Mouse (Mus musculus): ENCODE measurements around the gene Clps. TPM values are rescaled to one million over a fixed set of nuclear protein-coding genes. Genes with fewer than 3 reads are reported as not detected.

The Clps gene
- 8,275 and 8,966 TPM in 2 replicates for polyA plus RNA-seq (2012; rRNA removed)

GRCm38 (mm10) chr17:28560598-28560997 is at the start of gene Clps:
Gene Clps (minus strand): TSS chr17:28560766.
- no peak for TF ChIP-seq CTCF (IDR thresholded peaks at IDR 0.05; ENCODE audit: extremely low read depth, insufficient read depth, insufficient read length, insufficient replicate concordance)
- no peak for TF ChIP-seq POLR2A (IDR thresholded peaks at IDR 0.05; ENCODE audit: low read depth, low read length)
- H3K27ac ChIP-seq (ENCODE audit: insufficient read depth, low read length): no peak within 1 kb of the TSS
- H3K4me3 ChIP-seq (ENCODE audit: extremely low read depth, insufficient read depth, insufficient read length): no peak within 1 kb of the TSS
- no peaks in the 10 kb centered on the region for H3K4me1 ChIP-seq (ENCODE audit: control insufficient read depth, insufficient read depth, insufficient read length)
- no peak for DNase-seq (ENCODE audit: low read depth in 1 of 2, low spot score in 2 of 2)
- WGBS: 94% methylated on average over 4 of the region's 4 CpGs
- no peaks in the 10 kb centered on the region for H3K27me3 ChIP-seq (ENCODE audit: control insufficient read depth, insufficient read depth, low read length)
- H3K36me3 ChIP-seq (ENCODE audit: control insufficient read depth, insufficient read depth, low read length): no peaks in the 10 kb centered on the region

DNA sequence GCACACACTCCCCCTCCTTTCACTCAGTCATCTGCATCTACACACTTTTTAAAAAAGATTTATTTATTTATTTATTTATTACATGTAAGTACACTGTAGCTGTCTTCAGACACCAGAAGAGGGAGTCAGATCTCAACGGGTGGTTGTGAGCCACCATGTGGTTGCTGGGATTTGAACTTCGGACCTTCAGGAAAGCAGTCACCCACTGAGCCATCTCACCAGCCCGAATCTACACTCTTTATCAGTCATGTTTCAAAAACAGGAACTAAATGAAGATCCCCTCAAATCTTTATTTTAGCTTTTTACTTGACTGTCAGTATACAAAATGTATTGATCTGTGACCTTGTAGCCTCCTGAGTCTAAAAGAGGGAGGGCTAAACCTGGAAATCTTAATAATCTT is 49.0 kb upstream of the Clps start:
- Histone ChIP-seq H3K36me3 (ENCODE audit: control insufficient read depth, insufficient read depth, low read length) (peaks cover 11% of the 10 kb centered on the region), H3K4me3 (ENCODE audit: extremely low read depth, insufficient read depth, insufficient read length) (no peak overlapping the region), H3K27ac (ENCODE audit: insufficient read depth, low read length) (no peak overlapping the region), H3K27me3 (ENCODE audit: control insufficient read depth, insufficient read depth, low read length) (no peaks in the 10 kb centered on the region), H3K4me1 (ENCODE audit: control insufficient read depth, insufficient read depth, insufficient read length) (peaks cover 5% of the 10 kb centered on the region; the same call in 1 of the 2 replicates)
- DNase-seq (ENCODE audit: low read depth in 1 of 2, low spot score in 2 of 2): no peak
- 45% methylated on average over 3 of the region's 3 CpGs for WGBS
- no peak for TF ChIP-seq CTCF (IDR thresholded peaks at IDR 0.05; ENCODE audit: extremely low read depth, insufficient read depth, insufficient read length, insufficient replicate concordance)
- TF ChIP-seq POLR2A (IDR thresholded peaks at IDR 0.05; ENCODE audit: low read depth, low read length): no peak

- Histone ChIP-seq H3K27me3 (ENCODE audit: control insufficient read depth, insufficient read depth, low read length) (no peaks in the 10 kb centered on the region), H3K36me3 (ENCODE audit: control insufficient read depth, insufficient read depth, low read length) (peaks cover 47% of the 10 kb centered on the region), H3K4me3 (ENCODE audit: extremely low read depth, insufficient read depth, insufficient read length) (no peak overlapping the region), H3K27ac (ENCODE audit: insufficient read depth, low read length) (no peak overlapping the region), H3K4me1 (ENCODE audit: control insufficient read depth, insufficient read depth, insufficient read length) (no peaks in the 10 kb centered on the region)
- TF ChIP-seq CTCF (IDR thresholded peaks at IDR 0.05; ENCODE audit: extremely low read depth, insufficient read depth, insufficient read length, insufficient replicate concordance): no peak
- TF ChIP-seq POLR2A (IDR thresholded peaks at IDR 0.05; ENCODE audit: low read depth, low read length): no peak
- 83% methylated on average over 9 of the region's 9 CpGs for WGBS
- no peak for DNase-seq (ENCODE audit: low read depth in 1 of 2, low spot score in 2 of 2)
Measured at GRCm38 (mm10) chr17:28601557-28602250, 41.1 kb upstream of the Clps start.

GRCm38 (mm10) chr17:28600780-28601179 is 40.2 kb upstream of the Clps start:
- DNase-seq (ENCODE audit: low read depth in 1 of 2, low spot score in 2 of 2): no peak
- peaks cover 44% of the 10 kb centered on the region for H3K36me3 ChIP-seq (ENCODE audit: control insufficient read depth, insufficient read depth, low read length)
- no peak overlapping the region for H3K4me3 ChIP-seq (ENCODE audit: extremely low read depth, insufficient read depth, insufficient read length)
- no peak for TF ChIP-seq POLR2A (IDR thresholded peaks at IDR 0.05; ENCODE audit: low read depth, low read length)
- no peak for TF ChIP-seq CTCF (IDR thresholded peaks at IDR 0.05; ENCODE audit: extremely low read depth, insufficient read depth, insufficient read length, insufficient replicate concordance)
- H3K27ac ChIP-seq (ENCODE audit: insufficient read depth, low read length): no peak overlapping the region
- H3K27me3 ChIP-seq (ENCODE audit: control insufficient read depth, insufficient read depth, low read length): no peaks in the 10 kb centered on the region
- WGBS: 90% methylated on average over 5 of the region's 5 CpGs
- no peaks in the 10 kb centered on the region for H3K4me1 ChIP-seq (ENCODE audit: control insufficient read depth, insufficient read depth, insufficient read length)

- no peak overlapping the region for H3K27ac ChIP-seq (ENCODE audit: insufficient read depth, low read length)
- H3K4me1 ChIP-seq (ENCODE audit: control insufficient read depth, insufficient read depth, insufficient read length): no peaks in the 10 kb centered on the region
- TF ChIP-seq CTCF (IDR thresholded peaks at IDR 0.05; ENCODE audit: extremely low read depth, insufficient read depth, insufficient read length, insufficient replicate concordance) (no peak), POLR2A (IDR thresholded peaks at IDR 0.05; ENCODE audit: low read depth, low read length) (no peak)
- WGBS: 77% methylated on average over 4 of the region's 4 CpGs
- no peak overlapping the region for H3K4me3 ChIP-seq (ENCODE audit: extremely low read depth, insufficient read depth, insufficient read length)
- H3K36me3 ChIP-seq (ENCODE audit: control insufficient read depth, insufficient read depth, low read length): peaks cover 48% of the 10 kb centered on the region
- no peak for DNase-seq (ENCODE audit: low read depth in 1 of 2, low spot score in 2 of 2)
- no peaks in the 10 kb centered on the region for H3K27me3 ChIP-seq (ENCODE audit: control insufficient read depth, insufficient read depth, low read length)
Measured at GRCm38 (mm10) chr17:28593965-28594364, 33.4 kb upstream of the Clps start.

GRCm38 (mm10) chr17:28592998-28593397 is 32.4 kb upstream of the Clps start:
- no peak overlapping the region for H3K27ac ChIP-seq (ENCODE audit: insufficient read depth, low read length)
- H3K27me3 ChIP-seq (ENCODE audit: control insufficient read depth, insufficient read depth, low read length): no peaks in the 10 kb centered on the region
- no peak overlapping the region for H3K4me3 ChIP-seq (ENCODE audit: extremely low read depth, insufficient read depth, insufficient read length)
- TF ChIP-seq POLR2A (IDR thresholded peaks at IDR 0.05; ENCODE audit: low read depth, low read length) (no peak), CTCF (IDR thresholded peaks at IDR 0.05; ENCODE audit: extremely low read depth, insufficient read depth, insufficient read length, insufficient replicate concordance) (peak; percentile 85)
- peaks cover 50% of the 10 kb centered on the region for H3K36me3 ChIP-seq (ENCODE audit: control insufficient read depth, insufficient read depth, low read length)
- peak; percentile 41 to 66 for DNase-seq (ENCODE audit: low read depth in 1 of 2, low spot score in 2 of 2)
- 19% methylated on average over 4 of the region's 4 CpGs for WGBS
- no peaks in the 10 kb centered on the region for H3K4me1 ChIP-seq (ENCODE audit: control insufficient read depth, insufficient read depth, insufficient read length)

- 56% methylated on average over 5 of the region's 5 CpGs for WGBS
- H3K36me3 ChIP-seq (ENCODE audit: control insufficient read depth, insufficient read depth, low read length): peaks cover 45% of the 10 kb centered on the region
Measured at GRCm38 (mm10) chr17:28591476-28591875, 30.9 kb upstream of the Clps start.

More at GRCm38 (mm10) chr17:28591476-28591875, 30.9 kb upstream of the Clps start:
- DNase-seq (ENCODE audit: low read depth in 1 of 2, low spot score in 2 of 2): no peak
- TF ChIP-seq POLR2A (IDR thresholded peaks at IDR 0.05; ENCODE audit: low read depth, low read length): no peak
- TF ChIP-seq CTCF (IDR thresholded peaks at IDR 0.05; ENCODE audit: extremely low read depth, insufficient read depth, insufficient read length, insufficient replicate concordance): no peak
- Histone ChIP-seq H3K27ac (ENCODE audit: insufficient read depth, low read length) (no peak overlapping the region), H3K4me1 (ENCODE audit: control insufficient read depth, insufficient read depth, insufficient read length) (no peaks in the 10 kb centered on the region), H3K4me3 (ENCODE audit: extremely low read depth, insufficient read depth, insufficient read length) (no peak overlapping the region), H3K27me3 (ENCODE audit: control insufficient read depth, insufficient read depth, low read length) (no peaks in the 10 kb centered on the region)
